Mouse (Mus musculus) cerebral cortex, adult 2 months (tissue): ENCODE measurements around the gene Actr5.

Source experiments
- WGBS: fragments of 180-500 bp; shearing (Covaris S2); methylation state at CpG from one replicate; pipeline ENCODE4 v1.1.7; 2018; 5-methylcytosine and 5-hydroxymethylcytosine counted together

Gene Actr5

GRCm38 (mm10) chr2:158667671-158668432 lies 43.2 kb downstream of the Actr5 start:
- WGBS, result under 1% methylated on average over 54 of the region's 54 CpGs

- 9% methylated on average over 23 of the region's 23 CpGs for WGBS
These were observed 43.8 kb downstream of the Actr5 start for GRCm38 (mm10) chr2:158668433-158669010.

- WGBS, result 49% methylated on average over 13 of the region's 13 CpGs
These were observed 44.8 kb downstream of the Actr5 start for GRCm38 (mm10) chr2:158669199-158670195.

GRCm38 (mm10) chr2:158670571-158670970 lies 45.9 kb downstream of the Actr5 start:
- WGBS, result 50% methylated on average over 10 of the region's 10 CpGs

- 21% methylated on average over 6 of the region's 6 CpGs for WGBS
These were observed 48.1 kb downstream of the Actr5 start for GRCm38 (mm10) chr2:158672829-158673228.

- 60% methylated on average over 4 of the region's 4 CpGs for WGBS
These were observed 48.8 kb downstream of the Actr5 start for GRCm38 (mm10) chr2:158673493-158673892.

- 45% methylated on average over 6 of the region's 6 CpGs for WGBS
These were observed 49.4 kb downstream of the Actr5 start for GRCm38 (mm10) chr2:158674131-158674530.

GRCm38 (mm10) chr2:158674759-158675158 lies 50.1 kb downstream of the Actr5 start:
- WGBS, result 71% methylated on average over 7 of the region's 7 CpGs

GRCm38 (mm10) chr2:158675161-158675560 lies 50.5 kb downstream of the Actr5 start:
- WGBS, result 54% methylated on average over 6 of the region's 6 CpGs

GRCm38 (mm10) chr2:158675907-158676533 lies 51.3 kb downstream of the Actr5 start:
- WGBS, result 64% methylated on average over 12 of the region's 12 CpGs

GRCm38 (mm10) chr2:158677946-158678345 lies 53.3 kb downstream of the Actr5 start:
- WGBS, result 56% methylated on average over 8 of the region's 8 CpGs

GRCm38 (mm10) chr2:158679091-158679490 lies 54.4 kb downstream of the Actr5 start:
- 48% methylated on average over 7 of the region's 7 CpGs for WGBS

- WGBS, result 80% methylated on average over 10 of the region's 10 CpGs
These were observed 55.7 kb downstream of the Actr5 start for GRCm38 (mm10) chr2:158680357-158680889.

GRCm38 (mm10) chr2:158681714-158682113 lies 57.0 kb downstream of the Actr5 start:
- WGBS, result 55% methylated on average over 6 of the region's 6 CpGs

- WGBS, result 49% methylated on average over 11 of the region's 11 CpGs
These were observed 57.8 kb downstream of the Actr5 start for GRCm38 (mm10) chr2:158682344-158683037.

- 29% methylated on average over 4 of the region's 4 CpGs for WGBS
These were observed 58.3 kb downstream of the Actr5 start for GRCm38 (mm10) chr2:158683038-158683413.

GRCm38 (mm10) chr2:158684247-158684843 lies 59.7 kb downstream of the Actr5 start:
- 41% methylated on average over 9 of the region's 9 CpGs for WGBS

GRCm38 (mm10) chr2:158684910-158685309 lies 60.2 kb downstream of the Actr5 start:
- 43% methylated on average over 3 of the region's 3 CpGs for WGBS

GRCm38 (mm10) chr2:158686394-158686793 lies 61.7 kb downstream of the Actr5 start:
- 66% methylated on average over 2 of the region's 2 CpGs for WGBS

- WGBS, result 5% methylated on average over 25 of the region's 25 CpGs
These were observed 63.1 kb downstream of the Actr5 start for GRCm38 (mm10) chr2:158687804-158688241.
